Mouse (Mus musculus) bone marrow, adult 2 months (tissue): ENCODE data around the gene Olfr398.

ENCODE experiments used
- CTCF ChIP-seq: fragments of 200-500 bp; IDR thresholded peaks from 2 replicates; pipeline ENCODE4 v1.5.1; 2011; ENCODE audit warnings: low read length, control low read depth; ENCODE audit not compliant: control insufficient read depth, insufficient read depth
- POLR2A ChIP-seq: fragments of 200-500 bp; IDR thresholded peaks from 2 replicates; pipeline ENCODE4 v1.6.1; 2011; ENCODE audit warnings: low read depth, mild to moderate bottlenecking, control low read depth, low read length, borderline replicate concordance; ENCODE audit not compliant: control insufficient read depth

DNA sequence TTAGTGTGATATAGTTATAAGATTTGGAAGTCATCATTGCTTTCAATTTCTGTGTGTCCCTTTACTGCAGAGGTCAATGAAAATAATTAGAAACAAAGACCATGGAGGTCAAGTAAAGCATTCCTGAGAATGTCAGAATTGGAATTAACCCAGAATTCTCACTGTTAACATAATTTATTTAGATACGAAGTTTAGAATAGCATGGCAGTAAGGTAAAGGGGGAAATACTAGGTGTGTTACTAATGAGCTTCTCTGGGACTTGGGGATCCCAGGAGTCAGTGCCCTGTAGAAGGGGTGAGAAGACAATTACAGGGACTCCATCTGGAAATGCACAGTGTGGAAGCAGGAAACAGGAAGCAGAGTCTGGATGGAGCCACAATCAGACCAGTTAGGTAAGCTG lies 29.7 kb downstream of the Olfr398 start, which contains the start of gene Olfr397:
- TF ChIP-seq CTCF, result no peak
- no peak for TF ChIP-seq POLR2A
